Mouse (Mus musculus) embryonic facial prominence, embryonic 14.5 days (tissue): Measurements from ENCODE around the gene Sfmbt2. TPM values are rescaled to one million over a fixed set of nuclear protein-coding genes. Genes with fewer than 3 reads are reported as not detected.
"Not testable (repeated sequence)": the region's sequence is repeated elsewhere in the genome, so short reads cannot be mapped to it uniquely, and the experiment has no call there.

Source experiments
- ATAC-seq: fragments of 200-750 bp; cut with Nextera tagmentation; 2 replicates; pipeline ENCODE4 v1.8.0; 2017; ENCODE audit warnings: low read depth, moderate number of reproducible peaks, moderate TSS enrichment
- DNase-seq: peaks from one replicate; pipeline ENCODE4 v3.0.0-alpha.2; 2015; ENCODE audit warnings: low spot score
- H3K27ac ChIP-seq: fragments of 300-500 bp; sonication (generic); replicated peaks from 2 replicates; pipeline ENCODE4 v1.5.1; 2014; ENCODE audit warnings: low read depth, mild to moderate bottlenecking, low read length, moderate library complexity
- H3K27me3 ChIP-seq: fragments of 300-500 bp; sonication (generic); replicated peaks from 2 replicates; pipeline ENCODE4 v1.6.1; 2014; ENCODE audit warnings: low read length; ENCODE audit not compliant: control insufficient read depth, insufficient read depth
- H3K36me3 ChIP-seq: fragments of 300-500 bp; sonication (generic); 2 replicates; pipeline ENCODE4 v1.6.1; 2014; ENCODE audit warnings: low read length, mixed read lengths; ENCODE audit not compliant: control insufficient read depth, insufficient read depth
- H3K4me1 ChIP-seq: fragments of 300-500 bp; sonication (generic); 2 replicates; pipeline ENCODE4 v1.6.1; 2014; ENCODE audit warnings: antibody characterized with exemption, low read length; ENCODE audit not compliant: control insufficient read depth, insufficient read depth
- H3K4me2 ChIP-seq: fragments of 300-500 bp; sonication (generic); 2 replicates; pipeline ENCODE4 v1.6.1; 2014; ENCODE audit warnings: low read depth, mild to moderate bottlenecking, low read length, moderate library complexity, mixed read lengths
- H3K4me3 ChIP-seq: fragments of 300-500 bp; sonication (generic); 2 replicates; pipeline ENCODE4 v1.5.1; 2014; ENCODE audit warnings: low read depth, mild to moderate bottlenecking, low read length
- H3K9ac ChIP-seq: fragments of 300-500 bp; sonication (generic); 2 replicates; pipeline ENCODE4 v1.6.1; 2014; ENCODE audit warnings: low read depth, mild to moderate bottlenecking, low read length, moderate library complexity, mixed read lengths
- H3K9me3 ChIP-seq: fragments of 300-500 bp; sonication (generic); 2 replicates; pipeline ENCODE4 v1.6.1; 2016; ENCODE audit warnings: low read length; ENCODE audit not compliant: control insufficient read depth
- WGBS: fragments of 180-500 bp; shearing (Covaris S2); extraction: QIAGEN DNeasy Blood & Tissue Kit; methylation state at CpG from one replicate; pipeline ENCODE4 v1.1.7; 2014; 5-methylcytosine and 5-hydroxymethylcytosine counted together
- polyA plus RNA-seq: library from polyadenylated mRNA; unstranded; fragments of >200 nt; fragmentation: Nextera tagmentation; extraction: Ambion mirVana; gene quantifications from 2 replicates; pipeline ENCODE4 v1.2.1, GENCODE M21; 2014

The Sfmbt2 gene
- polyA plus RNA-seq, 1 experiment from 2014 or later = 2.5 TPM

DNA sequence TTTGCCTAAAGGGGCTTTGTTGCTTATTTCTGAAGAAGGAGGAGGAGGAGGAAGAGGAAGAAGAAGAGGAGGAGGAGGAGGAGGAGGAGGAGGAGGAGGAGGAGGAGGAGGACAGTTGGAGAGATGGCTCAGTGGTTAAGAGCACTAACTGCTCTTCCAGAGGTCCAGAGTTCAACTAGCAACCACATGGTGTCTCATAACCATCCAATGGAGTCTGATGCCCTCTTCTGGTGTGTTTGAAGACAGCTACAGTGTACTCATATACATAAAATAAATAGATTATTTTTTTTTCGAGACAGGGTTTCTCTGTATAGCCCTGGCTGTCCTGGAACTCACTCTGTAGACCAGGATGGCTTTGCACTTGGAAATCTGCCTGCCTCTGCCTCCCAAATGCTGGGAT is 26.2 kb upstream of the Sfmbt2 start:
- not testable (repeated sequence) for H3K4me2 ChIP-seq, H3K9ac ChIP-seq, H3K27me3 ChIP-seq, ATAC-seq, H3K4me1 ChIP-seq, DNase-seq, H3K36me3 ChIP-seq, H3K9me3 ChIP-seq, H3K27ac ChIP-seq, H3K4me3 ChIP-seq
- WGBS = 81% methylated on average over 1 of the region's 1 CpGs

DNA sequence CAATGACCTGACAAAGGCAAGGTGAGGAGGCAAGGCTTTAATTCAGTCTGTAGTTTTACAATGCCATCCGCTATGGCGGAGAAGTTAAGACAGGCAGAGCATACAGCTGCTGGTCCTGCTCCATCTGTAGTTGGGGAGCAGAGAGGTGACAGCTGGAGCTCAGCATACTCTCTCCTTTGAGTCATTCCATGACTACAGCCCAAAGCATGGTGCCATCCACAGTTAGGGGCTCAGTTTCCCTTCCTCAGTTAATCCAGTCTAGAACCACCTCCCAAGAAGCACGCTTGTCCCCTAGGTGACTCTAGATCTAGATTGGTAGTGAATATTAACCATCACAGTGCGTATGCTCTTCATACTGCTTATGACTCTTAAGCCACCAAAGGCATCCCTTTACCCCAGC is 23.1 kb upstream of the Sfmbt2 start:
- no peaks in the 10 kb centered on the region for H3K36me3 ChIP-seq
- H3K27ac ChIP-seq = no peak overlapping the region
- 93% methylated on average over 4 of the region's 4 CpGs for WGBS
- ATAC-seq = no peak
- no peak for DNase-seq
- no peaks in the 10 kb centered on the region for H3K9me3 ChIP-seq
- no peaks in the 10 kb centered on the region for H3K27me3 ChIP-seq
- no peak overlapping the region for H3K4me3 ChIP-seq
- H3K9ac ChIP-seq = no peak overlapping the region
- no peaks in the 10 kb centered on the region for H3K4me1 ChIP-seq
- H3K4me2 ChIP-seq = no peak overlapping the region

DNA sequence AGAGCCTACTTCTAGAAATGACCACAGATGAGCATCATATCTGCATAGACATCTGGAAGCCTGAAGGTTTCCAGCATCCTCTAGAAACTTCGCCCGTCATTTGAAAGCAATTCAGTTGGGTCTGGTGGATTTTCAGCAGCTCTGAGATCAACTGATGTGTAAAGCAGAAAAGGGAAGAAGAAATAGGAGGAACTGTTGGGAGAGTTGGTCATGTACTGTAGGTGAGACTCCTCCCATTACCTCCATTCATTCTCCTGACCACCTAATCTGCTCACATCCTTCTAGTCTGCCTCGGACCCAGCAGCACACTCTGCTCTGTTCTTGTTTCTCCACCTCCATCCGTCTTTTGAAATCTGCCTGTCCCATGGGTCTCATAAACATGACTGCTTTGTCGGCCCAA is 22.3 kb upstream of the Sfmbt2 start:
- Histone ChIP-seq H3K27ac (no peak overlapping the region), H3K4me2 (no peak overlapping the region), H3K4me3 (no peak overlapping the region), H3K9ac (no peak overlapping the region), H3K36me3 (no peaks in the 10 kb centered on the region), H3K27me3 (no peaks in the 10 kb centered on the region), H3K9me3 (no peaks in the 10 kb centered on the region), H3K4me1 (no peaks in the 10 kb centered on the region)
- WGBS = 62% methylated on average over 5 of the region's 5 CpGs
- ATAC-seq (no peak), DNase-seq (no peak)

DNA sequence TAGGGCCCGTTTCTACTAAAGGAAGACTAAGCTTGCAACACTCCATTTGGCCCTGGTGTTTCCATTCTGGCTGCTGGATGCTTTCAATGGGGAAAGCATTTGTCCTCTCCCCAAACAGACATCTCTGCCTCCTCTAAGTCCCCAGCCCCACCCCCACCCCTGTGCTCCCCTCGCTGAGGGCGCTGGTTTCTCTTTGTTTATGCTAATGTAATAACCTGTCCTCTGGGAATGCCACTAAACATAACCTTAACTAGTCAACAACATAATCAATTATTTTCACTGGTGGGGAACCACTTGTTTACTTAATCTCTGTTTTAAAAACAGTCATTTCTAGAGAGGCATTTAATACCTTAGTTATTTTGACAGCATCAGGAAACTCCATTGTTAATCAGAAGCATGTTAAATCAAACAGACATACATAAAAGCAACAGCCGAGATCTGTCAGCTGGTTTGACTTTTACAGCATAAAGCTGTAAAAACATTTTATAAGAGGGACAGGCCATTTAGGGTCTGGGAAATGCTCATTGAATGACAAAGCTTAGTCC is 20.0 kb upstream of the Sfmbt2 start:
- no peaks in the 10 kb centered on the region for H3K9me3 ChIP-seq
- H3K4me1 ChIP-seq = no peaks in the 10 kb centered on the region
- H3K27ac ChIP-seq = no peak overlapping the region
- H3K36me3 ChIP-seq = no peaks in the 10 kb centered on the region
- DNase-seq (no peak), ATAC-seq (no peak)
- no peak overlapping the region for H3K4me3 ChIP-seq
- 22% methylated on average over 4 of the region's 4 CpGs for WGBS
- no peak overlapping the region for H3K4me2 ChIP-seq
- no peak overlapping the region for H3K9ac ChIP-seq
- no peaks in the 10 kb centered on the region for H3K27me3 ChIP-seq

DNA sequence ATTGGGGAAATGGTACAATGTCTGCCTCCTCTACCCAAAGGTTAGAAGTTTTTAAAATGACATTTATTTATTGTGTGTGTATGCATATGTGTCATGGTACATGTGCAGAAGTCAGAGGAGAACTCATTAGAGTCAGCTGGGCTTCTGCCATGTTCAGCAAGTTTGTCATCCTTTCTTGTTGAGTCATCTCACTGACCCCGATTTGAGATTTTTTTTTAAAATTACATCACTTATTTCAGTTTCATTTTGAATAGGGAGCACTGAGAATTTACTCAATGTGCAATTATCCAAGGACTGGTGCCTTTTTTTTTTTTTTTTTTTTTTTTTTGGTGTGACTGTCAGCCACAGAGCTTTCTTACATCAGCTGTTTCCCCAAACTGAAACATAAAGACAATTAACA is 19.2 kb upstream of the Sfmbt2 start:
- no peak for DNase-seq
- Histone ChIP-seq H3K4me1 (no peaks in the 10 kb centered on the region), H3K27ac (no peak overlapping the region), H3K4me3 (no peak overlapping the region), H3K9ac (no peak overlapping the region), H3K36me3 (no peaks in the 10 kb centered on the region), H3K27me3 (no peaks in the 10 kb centered on the region), H3K4me2 (no peak overlapping the region), H3K9me3 (no peaks in the 10 kb centered on the region)
- ATAC-seq = no peak
- WGBS = 74% methylated on average over 1 of the region's 1 CpGs

DNA sequence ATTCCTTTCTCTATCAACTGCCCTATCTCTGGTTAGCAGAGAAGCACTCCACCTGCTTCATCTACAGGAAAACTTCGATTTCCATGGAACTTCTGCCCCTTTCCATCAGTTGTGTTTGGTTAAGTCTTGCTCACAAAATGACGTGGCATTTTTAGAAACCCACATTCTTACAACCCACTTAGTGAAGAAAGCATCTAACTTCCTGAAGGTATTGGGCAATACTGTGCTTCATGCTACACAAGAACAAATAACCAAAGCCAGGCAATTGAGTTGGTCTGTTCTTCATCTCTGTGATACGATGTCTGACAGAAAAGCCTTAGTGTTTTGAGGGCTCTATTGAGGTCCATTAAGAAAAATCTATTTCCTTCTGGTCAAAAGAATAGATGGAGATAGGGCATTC is 17.4 kb upstream of the Sfmbt2 start:
- no peak overlapping the region for H3K9ac ChIP-seq

DNA sequence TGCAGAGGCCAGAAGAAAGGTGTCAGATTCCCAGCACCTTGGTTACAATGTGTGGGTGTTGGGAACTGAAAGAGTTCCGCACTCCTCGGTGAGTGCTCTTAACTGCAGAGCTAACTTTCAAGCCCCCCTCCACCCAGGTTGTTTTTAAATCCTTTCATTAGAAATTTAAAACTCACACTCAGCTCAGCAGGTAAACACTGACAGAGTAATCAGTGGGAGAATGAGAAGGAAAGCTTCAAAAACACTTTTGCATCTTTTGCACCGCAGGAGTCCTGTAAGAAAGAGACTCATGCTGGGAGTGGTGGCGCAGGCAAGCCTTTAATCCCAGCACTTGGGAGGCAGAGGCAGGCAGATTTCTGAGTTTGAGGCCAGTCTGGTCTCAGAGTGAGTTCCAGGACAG is 16.4 kb upstream of the Sfmbt2 start:
- no peak for DNase-seq
- H3K4me2 ChIP-seq = no peak overlapping the region
- no peaks in the 10 kb centered on the region for H3K36me3 ChIP-seq
- H3K4me1 ChIP-seq = no peaks in the 10 kb centered on the region
- H3K4me3 ChIP-seq = no peak overlapping the region
- no peak for ATAC-seq
- H3K27ac ChIP-seq = no peak overlapping the region
- H3K27me3 ChIP-seq = no peaks in the 10 kb centered on the region
- WGBS = 52% methylated on average over 4 of the region's 4 CpGs
- H3K9me3 ChIP-seq = no peaks in the 10 kb centered on the region
- H3K9ac ChIP-seq = no peak overlapping the region

More for the DNA sequence above, 17.4 kb upstream of the Sfmbt2 start:
- H3K4me3 ChIP-seq = no peak overlapping the region
- DNase-seq (no peak), ATAC-seq (no peak)
- H3K27ac ChIP-seq = no peak overlapping the region
- WGBS = 72% methylated on average over 3 of the region's 3 CpGs
- no peaks in the 10 kb centered on the region for H3K4me1 ChIP-seq
- no peaks in the 10 kb centered on the region for H3K36me3 ChIP-seq
- no peaks in the 10 kb centered on the region for H3K9me3 ChIP-seq
- no peak overlapping the region for H3K4me2 ChIP-seq
- H3K27me3 ChIP-seq = no peaks in the 10 kb centered on the region

DNA sequence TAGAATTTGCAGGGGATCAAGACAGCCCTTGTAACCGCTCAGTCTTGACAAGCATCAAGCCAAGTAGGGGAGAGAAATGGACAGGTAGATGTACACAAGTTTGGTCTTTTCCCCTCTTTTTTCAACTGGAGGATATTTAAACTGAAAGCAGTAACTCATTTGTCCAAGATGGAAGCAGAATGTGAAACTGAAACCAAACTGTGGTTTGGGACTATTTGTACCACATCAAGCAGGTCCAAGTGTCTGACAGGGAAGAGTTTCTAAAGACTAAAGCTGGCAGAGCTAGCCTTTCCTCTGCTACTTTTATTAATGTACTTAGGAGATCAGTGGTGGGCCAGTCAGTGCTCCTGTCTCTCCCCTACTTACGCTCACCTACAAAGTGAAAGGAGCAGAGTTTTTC is 10.4 kb upstream of the Sfmbt2 start:
- H3K9ac ChIP-seq = no peak overlapping the region
- no peaks in the 10 kb centered on the region for H3K9me3 ChIP-seq
- ATAC-seq = no peak
- H3K27me3 ChIP-seq = 0 out of 2 replicates have a peak, but pooled peaks cover 3% of the 10 kb centered on the region
- 76% methylated on average over 2 of the region's 2 CpGs for WGBS
- no peak overlapping the region for H3K27ac ChIP-seq
- no peak overlapping the region for H3K4me3 ChIP-seq
- no peak overlapping the region for H3K4me2 ChIP-seq
- no peaks in the 10 kb centered on the region for H3K36me3 ChIP-seq
- H3K4me1 ChIP-seq = no peaks in the 10 kb centered on the region
- no peak for DNase-seq

DNA sequence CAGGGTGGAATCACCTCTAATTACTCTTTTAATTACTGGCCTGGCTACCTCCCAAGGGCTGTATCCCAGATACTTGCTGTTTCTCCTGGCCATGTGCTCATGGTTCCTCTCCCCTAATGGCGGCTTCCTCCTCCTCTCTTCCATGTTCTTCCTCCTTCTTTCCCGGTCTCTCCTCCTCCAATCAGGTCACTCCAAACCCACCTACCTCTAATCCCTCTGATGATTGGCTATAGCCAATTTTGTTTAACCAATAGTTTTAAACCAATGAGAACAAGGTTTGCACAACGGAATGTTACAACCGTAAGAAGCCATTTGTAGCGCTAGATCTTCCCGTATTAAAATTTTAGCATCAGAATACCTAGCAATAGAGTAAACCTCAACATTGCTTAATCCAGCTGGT is 5.2 kb upstream of the Sfmbt2 start:
- no peaks in the 10 kb centered on the region for H3K4me1 ChIP-seq
- DNase-seq (no peak), ATAC-seq (no peak)
- H3K9ac ChIP-seq = no peak overlapping the region
- no peaks in the 10 kb centered on the region for H3K36me3 ChIP-seq
- no peak overlapping the region for H3K4me2 ChIP-seq
- no peak overlapping the region for H3K4me3 ChIP-seq
- peaks cover 39% of the 10 kb centered on the region for H3K27me3 ChIP-seq
- H3K9me3 ChIP-seq = no peaks in the 10 kb centered on the region
- WGBS = 95% methylated on average over 6 of the region's 6 CpGs
- H3K27ac ChIP-seq = no peak overlapping the region
